In genomic region chr8:88522433-88523030, GRCm38 (mm10) we compare ENCODE assay signal across 8 mouse cellular contexts. TPM values are rescaled to one million over a fixed set of nuclear protein-coding genes. Genes with fewer than 3 reads are reported as not detected.
DNase-seq lines count a peak whose midpoint lies in the region; ATAC-seq lines count a peak whose summit lies in the region.

No protein-coding gene starts in this region.

- 20% methylated on average over 5 of the region's 5 CpGs for WGBS in neural tube, embryonic 11.5 days
- WGBS in forebrain, embryonic 14.5 days = 20% methylated on average over 5 of the region's 5 CpGs
- 32% methylated on average over 5 of the region's 5 CpGs for WGBS in liver, embryonic 15.5 days (ENCODE audit: insufficient replicate concordance)
- WGBS in stomach, embryonic 15.5 days = 35% methylated on average over 5 of the region's 5 CpGs

- H3K4me2 ChIP-seq in neural tube, embryonic 11.5 days (ENCODE audit: low read depth) = peak overlapping the region; percentile 96
- peak overlapping the region; percentile 98 for H3K4me2 ChIP-seq in forebrain, embryonic 14.5 days (ENCODE audit: low read length)
- peak overlapping the region; percentile 75 for H3K4me2 ChIP-seq in liver, embryonic 15.5 days
- peak overlapping the region; percentile 98 for H3K4me2 ChIP-seq in stomach, embryonic 15.5 days

- peaks cover 28% of the 10 kb centered on the region for H3K4me1 ChIP-seq in neural tube, embryonic 11.5 days (ENCODE audit: control insufficient read depth, insufficient read depth, low read length)
- H3K4me1 ChIP-seq in forebrain, embryonic 14.5 days (ENCODE audit: control insufficient read depth, insufficient read depth, low read length) = peaks cover 19% of the 10 kb centered on the region
- no peaks in the 10 kb centered on the region for H3K4me1 ChIP-seq in liver, embryonic 15.5 days (replicated peaks)
- peaks cover 20% of the 10 kb centered on the region for H3K4me1 ChIP-seq in stomach, embryonic 15.5 days

- peak overlapping the region; percentile 90 for H3K9ac ChIP-seq in neural tube, embryonic 11.5 days (ENCODE audit: low read length)
- H3K9ac ChIP-seq in forebrain, embryonic 14.5 days (ENCODE audit: low read length) = peak overlapping the region; percentile 86
- no peak overlapping the region for H3K9ac ChIP-seq in liver, embryonic 15.5 days
- H3K9ac ChIP-seq in stomach, embryonic 15.5 days = peak overlapping the region; percentile 66; the same call in 1 of the 2 replicates

- H3K27ac ChIP-seq in neural tube, embryonic 11.5 days (ENCODE audit: low read depth, low read length) = no peak overlapping the region
- H3K27ac ChIP-seq in forebrain, embryonic 14.5 days (ENCODE audit: low read depth, low read length) = no peak overlapping the region
- H3K27ac ChIP-seq in liver, embryonic 15.5 days (replicated peaks) = no peak overlapping the region
- H3K27ac ChIP-seq in stomach, embryonic 15.5 days = no peak overlapping the region

- no peaks in the 10 kb centered on the region for H3K27me3 ChIP-seq in neural tube, embryonic 11.5 days (ENCODE audit: control insufficient read depth, insufficient read depth, low read length)
- peaks cover 9% of the 10 kb centered on the region; the same call in 1 of the 2 replicates for H3K27me3 ChIP-seq in forebrain, embryonic 14.5 days (replicated peaks; ENCODE audit: control insufficient read depth, insufficient read depth, low read length)
- peaks cover 71% of the 10 kb centered on the region for H3K27me3 ChIP-seq in liver, embryonic 15.5 days
- H3K27me3 ChIP-seq in stomach, embryonic 15.5 days (replicated peaks) = 0 out of 2 replicates have a peak, but pooled peaks cover 10% of the 10 kb centered on the region

- no peaks in the 10 kb centered on the region for H3K36me3 ChIP-seq in neural tube, embryonic 11.5 days (ENCODE audit: control insufficient read depth, insufficient read depth, low read length)
- H3K36me3 ChIP-seq in forebrain, embryonic 14.5 days (ENCODE audit: control insufficient read depth, insufficient read depth, low read length) = no peaks in the 10 kb centered on the region
- H3K36me3 ChIP-seq in liver, embryonic 15.5 days (replicated peaks) = no peaks in the 10 kb centered on the region
- H3K36me3 ChIP-seq in stomach, embryonic 15.5 days = no peaks in the 10 kb centered on the region

- no peaks in the 10 kb centered on the region for H3K9me3 ChIP-seq in neural tube, embryonic 11.5 days (ENCODE audit: control insufficient read depth, low read length)
- no peaks in the 10 kb centered on the region for H3K9me3 ChIP-seq in forebrain, embryonic 14.5 days (replicated peaks; ENCODE audit: control insufficient read depth, low read length)
- H3K9me3 ChIP-seq in liver, embryonic 15.5 days (replicated peaks) = no peaks in the 10 kb centered on the region
- no peaks in the 10 kb centered on the region for H3K9me3 ChIP-seq in stomach, embryonic 15.5 days

- no peak for DNase-seq in neural tube, embryonic 11.5 days (ENCODE audit: low spot score)
- no peak for DNase-seq in neural tube, embryonic 10.5 days (ENCODE audit: extremely low spot score, low spot score)
- peak; percentile 17 for DNase-seq in forebrain, embryonic 14.5 days (ENCODE audit: low spot score)
- no peak for DNase-seq in T-cell, adult 2 months (ENCODE audit: low spot score)
- no peak for DNase-seq in right cerebral cortex, postnatal 25 days
- no peak for DNase-seq in spleen, postnatal 10 days (ENCODE audit: low spot score in 2 of 2)

- peak overlapping the region; percentile 86 for H3K4me3 ChIP-seq in neural tube, embryonic 11.5 days (ENCODE audit: low read depth, low read length)
- peak overlapping the region; percentile 77 for H3K4me3 ChIP-seq in forebrain, embryonic 14.5 days (ENCODE audit: low read depth, low read length)
- peak overlapping the region; percentile 55 for H3K4me3 ChIP-seq in liver, embryonic 15.5 days (replicated peaks)
- H3K4me3 ChIP-seq in stomach, embryonic 15.5 days (replicated peaks) = peak overlapping the region; percentile 83

- no peak for ATAC-seq in neural tube, embryonic 11.5 days (ENCODE audit: insufficient read depth, low FRiP score, low TSS enrichment)
- ATAC-seq in forebrain, embryonic 14.5 days = no peak
- no peak for ATAC-seq in liver, embryonic 15.5 days (ENCODE audit: insufficient read depth)
- no peak for ATAC-seq in stomach, embryonic 15.5 days (ENCODE audit: insufficient read depth, low FRiP score, low read depth)

RNA-seq across cellular contexts. Expression of gene Nkd1, which starts 1.4 kb away (rescaled TPM):
- 64.7 and 68.7 TPM in 2 replicates for polyA plus RNA-seq in neural tube, embryonic 11.5 days (2014; fragmentation: Nextera tagmentation; extraction: Ambion mirVana)
- polyA plus RNA-seq in forebrain, embryonic 14.5 days (2014; fragmentation: Nextera tagmentation; extraction: Ambion mirVana) = 35.2 and 40.0 TPM in 2 replicates
- polyA plus RNA-seq in liver, embryonic 15.5 days (2015; fragmentation: Nextera tagmentation; extraction: Ambion mirVana) = 1.8 and 1.9 TPM in 2 replicates
- polyA plus RNA-seq in stomach, embryonic 15.5 days (2015; fragmentation: Nextera tagmentation; extraction: Ambion mirVana) = 40.4 and 42.0 TPM in 2 replicates

Comparison
In these comparisons a context has a peak if more than half of its experiments do, and no peak if none do; other contexts are left out.
1. RNA of gene Nkd1, which starts 1.4 kb away (polyA plus RNA-seq): 64.7 to 68.7 TPM in neural tube, embryonic 11.5 days, 40.4 to 42.0 TPM in stomach, embryonic 15.5 days and 35.2 to 40.0 TPM in forebrain, embryonic 14.5 days; 1.8 to 1.9 TPM in liver, embryonic 15.5 days; every median in the first group is over 10 times any median in the second.
2. Peak in every context shown above with its lines, with median percentiles within 50 percentile points of each other: H3K4me2 ChIP-seq and H3K4me3 ChIP-seq.